ENCODE assay signal across 8 mouse cellular contexts in genomic region chr14:31661671-31662554, GRCm38 (mm10). TPM values are rescaled to one million over a fixed set of nuclear protein-coding genes. Genes with fewer than 3 reads are reported as not detected.
DNase-seq lines count a peak whose midpoint lies in the region; ATAC-seq lines count a peak whose summit lies in the region.

No protein-coding gene starts in this region.

- peak overlapping the region; percentile 63 for H3K4me2 ChIP-seq in heart, embryonic 13.5 days
- H3K4me2 ChIP-seq in kidney, embryonic 16.5 days (replicated peaks; ENCODE audit: low read depth, low read length), result peak overlapping the region; percentile 75
- H3K4me2 ChIP-seq in limb, embryonic 15.5 days, result peak overlapping the region; percentile 44
- peak overlapping the region; percentile 78 for H3K4me2 ChIP-seq in midbrain, embryonic 16.5 days (ENCODE audit: low read length)

- DNase-seq in 3T3-L1 (ENCODE audit: low read depth, low spot score), result peak; percentile 97
- DNase-seq in brain, adult 2 months (ENCODE audit: low read depth, low spot score), result peak; percentile 97
- DNase-seq in fibroblast of lung, adult 2 months (ENCODE audit: low read depth), result peak; percentile 98
- peak; percentile 80 to 81 for DNase-seq in spleen, postnatal 36 days (ENCODE audit: low spot score in 2 of 2)

- H3K4me3 ChIP-seq in heart, embryonic 13.5 days, result peak overlapping the region; percentile 44
- peak overlapping the region; percentile 51 for H3K4me3 ChIP-seq in kidney, embryonic 16.5 days (ENCODE audit: low read length)
- peak overlapping the region; percentile 27 for H3K4me3 ChIP-seq in limb, embryonic 15.5 days
- peak overlapping the region; percentile 45 for H3K4me3 ChIP-seq in midbrain, embryonic 16.5 days (ENCODE audit: low read depth, low read length)

- H3K4me1 ChIP-seq in heart, embryonic 13.5 days, result peaks cover 87% of the 10 kb centered on the region
- H3K4me1 ChIP-seq in kidney, embryonic 16.5 days (ENCODE audit: insufficient read depth, low read length), result peaks cover 69% of the 10 kb centered on the region
- H3K4me1 ChIP-seq in limb, embryonic 15.5 days, result peaks cover 91% of the 10 kb centered on the region
- H3K4me1 ChIP-seq in midbrain, embryonic 16.5 days (ENCODE audit: control insufficient read depth, insufficient read depth, low read length), result peaks cover 13% of the 10 kb centered on the region; the same call in 1 of the 2 replicates

- H3K27ac ChIP-seq in heart, embryonic 13.5 days (replicated peaks), result peak overlapping the region; percentile 98
- H3K27ac ChIP-seq in kidney, embryonic 16.5 days (ENCODE audit: low read length), result peak overlapping the region; percentile 99
- peak overlapping the region; percentile 98 for H3K27ac ChIP-seq in limb, embryonic 15.5 days
- H3K27ac ChIP-seq in midbrain, embryonic 16.5 days (ENCODE audit: low read length), result peak overlapping the region; percentile 98

- no peaks in the 10 kb centered on the region for H3K27me3 ChIP-seq in heart, embryonic 13.5 days (replicated peaks)
- no peaks in the 10 kb centered on the region for H3K27me3 ChIP-seq in kidney, embryonic 16.5 days (ENCODE audit: insufficient read depth, low read length)
- H3K27me3 ChIP-seq in limb, embryonic 15.5 days, result no peaks in the 10 kb centered on the region
- H3K27me3 ChIP-seq in midbrain, embryonic 16.5 days (ENCODE audit: control insufficient read depth, insufficient read depth, low read depth, low read length), result no peaks in the 10 kb centered on the region

- H3K9ac ChIP-seq in heart, embryonic 13.5 days, result peak overlapping the region; percentile 73
- peak overlapping the region; percentile 76 for H3K9ac ChIP-seq in kidney, embryonic 16.5 days (replicated peaks; ENCODE audit: low read length)
- H3K9ac ChIP-seq in limb, embryonic 15.5 days, result no peak overlapping the region
- peak overlapping the region; percentile 74 for H3K9ac ChIP-seq in midbrain, embryonic 16.5 days (ENCODE audit: low read depth, low read length)

- WGBS in heart, embryonic 13.5 days, result 9% methylated on average over 44 of the region's 44 CpGs
- WGBS in kidney, embryonic 16.5 days, result 2% methylated on average over 44 of the region's 44 CpGs
- 1% methylated on average over 44 of the region's 44 CpGs for WGBS in limb, embryonic 15.5 days
- WGBS in midbrain, embryonic 16.5 days, result 3% methylated on average over 44 of the region's 44 CpGs

- H3K9me3 ChIP-seq in heart, embryonic 13.5 days, result no peaks in the 10 kb centered on the region
- H3K9me3 ChIP-seq in kidney, embryonic 16.5 days (ENCODE audit: low read length), result no peaks in the 10 kb centered on the region
- no peaks in the 10 kb centered on the region for H3K9me3 ChIP-seq in limb, embryonic 15.5 days
- no peaks in the 10 kb centered on the region for H3K9me3 ChIP-seq in midbrain, embryonic 16.5 days (replicated peaks; ENCODE audit: control insufficient read depth, low read length, poor library complexity, severe bottlenecking)

- peaks cover 12% of the 10 kb centered on the region for H3K36me3 ChIP-seq in heart, embryonic 13.5 days
- H3K36me3 ChIP-seq in kidney, embryonic 16.5 days (ENCODE audit: insufficient read depth, low read length), result peaks cover 4% of the 10 kb centered on the region
- H3K36me3 ChIP-seq in limb, embryonic 15.5 days, result peaks cover 4% of the 10 kb centered on the region; the same call in 1 of the 2 replicates
- 0 out of 2 replicates have a peak, but pooled peaks cover 2% of the 10 kb centered on the region for H3K36me3 ChIP-seq in midbrain, embryonic 16.5 days (ENCODE audit: control insufficient read depth, insufficient read depth, low read length)

- ATAC-seq in heart, embryonic 13.5 days (ENCODE audit: extremely low read depth, insufficient number of reproducible peaks, low FRiP score, low TSS enrichment), result peak; percentile 68
- peak; percentile 95 for ATAC-seq in kidney, embryonic 16.5 days (ENCODE audit: low FRiP score, low TSS enrichment)
- ATAC-seq in limb, embryonic 15.5 days (ENCODE audit: insufficient number of reproducible peaks, low FRiP score, low TSS enrichment, low read depth), result peak; percentile 90
- ATAC-seq in midbrain, embryonic 16.5 days, result peak; percentile 95

RNA-seq across cellular contexts. Expression of gene Hacl1, which starts 20.8 kb away (rescaled TPM):
- 10.2 and 10.7 TPM in 2 replicates for polyA plus RNA-seq in heart, embryonic 13.5 days (2015; fragmentation: Nextera tagmentation; extraction: Ambion mirVana)
- 27.0 and 39.3 TPM in 2 replicates for polyA plus RNA-seq in kidney, embryonic 16.5 days (2015; fragmentation: Nextera tagmentation; extraction: Ambion mirVana)
- polyA plus RNA-seq in limb, embryonic 15.5 days (2015; fragmentation: Nextera tagmentation; extraction: Ambion mirVana), result 12.2 and 14.7 TPM in 2 replicates
- 8.6 and 10.6 TPM in 2 replicates for polyA plus RNA-seq in midbrain, embryonic 16.5 days (2015; fragmentation: Nextera tagmentation; extraction: Ambion mirVana)

RNA-seq across cellular contexts. Expression of gene Btd, which starts 21.1 kb away (rescaled TPM):
- 19.8 and 25.3 TPM in 2 replicates for polyA plus RNA-seq in heart, embryonic 13.5 days (2015; fragmentation: Nextera tagmentation; extraction: Ambion mirVana)
- 46.6 and 50.3 TPM in 2 replicates for polyA plus RNA-seq in kidney, embryonic 16.5 days (2015; fragmentation: Nextera tagmentation; extraction: Ambion mirVana)
- polyA plus RNA-seq in limb, embryonic 15.5 days (2015; fragmentation: Nextera tagmentation; extraction: Ambion mirVana), result 37.1 and 37.8 TPM in 2 replicates
- 15.0 and 17.2 TPM in 2 replicates for polyA plus RNA-seq in midbrain, embryonic 16.5 days (2015; fragmentation: Nextera tagmentation; extraction: Ambion mirVana)

RNA-seq across cellular contexts. Expression of gene Gm49387, which starts 21.2 kb away (rescaled TPM):
- 2.1 TPM in 1 of 2 replicates, not detected in the other for polyA plus RNA-seq in heart, embryonic 13.5 days (2015; fragmentation: Nextera tagmentation; extraction: Ambion mirVana)
- 7.3 and 8.0 TPM in 2 replicates for polyA plus RNA-seq in kidney, embryonic 16.5 days (2015; fragmentation: Nextera tagmentation; extraction: Ambion mirVana)
- 0.97 and 1.7 TPM in 2 replicates for polyA plus RNA-seq in limb, embryonic 15.5 days (2015; fragmentation: Nextera tagmentation; extraction: Ambion mirVana)
- not detected in 2 replicates for polyA plus RNA-seq in midbrain, embryonic 16.5 days (2015; fragmentation: Nextera tagmentation; extraction: Ambion mirVana)

Comparison
In these comparisons a context has a peak if more than half of its experiments do, and no peak if none do; other contexts are left out.
1. Peak in every context shown above with its lines: DNase-seq, ATAC-seq, H3K4me3 ChIP-seq and H3K27ac ChIP-seq.